In genomic region chr5:123431524-123432304, GRCm38 (mm10) we compare ENCODE assay signal across 10 mouse cellular contexts. TPM values are rescaled to one million over a fixed set of nuclear protein-coding genes. Genes with fewer than 3 reads are reported as not detected.
DNase-seq lines count a peak whose midpoint lies in the region; ATAC-seq and TF ChIP-seq lines count a peak whose summit lies in the region.
"Had no signal": no experiment of that assay in that cellular context is flagged by ENCODE, and none has a peak within 500 bp of the region (broad histone marks: within the 10 kb centered on the region; RNA-seq: fewer than 3 reads in every experiment).

No protein-coding gene starts in this region.

- no peak overlapping the region for H3K9ac ChIP-seq in hindbrain, embryonic 12.5 days
- no peak overlapping the region for H3K9ac ChIP-seq in lung, embryonic 14.5 days
- H3K9ac ChIP-seq: embryonic facial prominence, embryonic 15.5 days had no signal

- peaks cover 15% of the 10 kb centered on the region for H3K4me1 ChIP-seq in hindbrain, embryonic 12.5 days
- H3K4me1 ChIP-seq in hindbrain, embryonic 10.5 days (replicated peaks), result peaks cover 12% of the 10 kb centered on the region
- peaks cover 20% of the 10 kb centered on the region for H3K4me1 ChIP-seq in lung, embryonic 14.5 days (ENCODE audit: insufficient read depth)

- peaks cover 3% of the 10 kb centered on the region; the same call in 1 of the 2 replicates for H3K9me3 ChIP-seq in hindbrain, embryonic 12.5 days (replicated peaks)
- peaks cover 5% of the 10 kb centered on the region; the same call in 1 of the 2 replicates for H3K9me3 ChIP-seq in hindbrain, embryonic 10.5 days
- H3K9me3 ChIP-seq in lung, embryonic 14.5 days (ENCODE audit: low read depth, low read length), result no peaks in the 10 kb centered on the region

- no peak for DNase-seq in hindbrain, embryonic 10.5 days (ENCODE audit: low spot score)
- peak; percentile 9 to 53 for DNase-seq in adrenal gland, postnatal 4 days (ENCODE audit: low spot score in 2 of 2)
- DNase-seq in gonadal fat pad, adult 2 months (ENCODE audit: low read depth), result peak; percentile 31
- peak; percentile 49 to 61 for DNase-seq in kidney, adult 8-10 months
- DNase-seq in lung, embryonic 14.5 days, result peak; percentile 93
- DNase-seq in Muller cell, postnatal 12 days (ENCODE audit: inconsistent ontology term), result no peak

- H3K36me3 ChIP-seq in hindbrain, embryonic 12.5 days, result 0 out of 2 replicates have a peak, but pooled peaks cover 2% of the 10 kb centered on the region
- H3K36me3 ChIP-seq in hindbrain, embryonic 10.5 days, result peaks cover 8% of the 10 kb centered on the region
- no peaks in the 10 kb centered on the region for H3K36me3 ChIP-seq in lung, embryonic 14.5 days (ENCODE audit: insufficient read depth)
- H3K36me3 ChIP-seq: embryonic facial prominence, embryonic 15.5 days had no signal

- no peak overlapping the region for H3K4me3 ChIP-seq in hindbrain, embryonic 12.5 days
- no peak overlapping the region for H3K4me3 ChIP-seq in hindbrain, embryonic 10.5 days
- no peak overlapping the region for H3K4me3 ChIP-seq in lung, embryonic 14.5 days (ENCODE audit: low read depth, low read length)
- H3K4me3 ChIP-seq: embryonic facial prominence, embryonic 15.5 days had no signal

- peak overlapping the region; percentile 57; the same call in 1 of the 2 replicates for H3K27ac ChIP-seq in hindbrain, embryonic 12.5 days
- H3K27ac ChIP-seq in hindbrain, embryonic 10.5 days, result no peak overlapping the region
- H3K27ac ChIP-seq in lung, embryonic 14.5 days (ENCODE audit: low read depth), result peak overlapping the region; percentile 88
- H3K27ac ChIP-seq: embryonic facial prominence, embryonic 15.5 days had no signal

- WGBS in hindbrain, embryonic 12.5 days, result 76% methylated on average over 13 of the region's 13 CpGs
- WGBS in hindbrain, embryonic 10.5 days, result 90% methylated on average over 13 of the region's 13 CpGs
- 51% methylated on average over 13 of the region's 13 CpGs for WGBS in lung, embryonic 14.5 days

- no peak for TF ChIP-seq CTCF in lung, embryonic 14.5 days (IDR thresholded peaks at IDR 0.05; ENCODE audit: low read depth)

- no peak overlapping the region for H3K4me2 ChIP-seq in hindbrain, embryonic 12.5 days (replicated peaks)
- H3K4me2 ChIP-seq in lung, embryonic 14.5 days, result 0 out of 2 replicates have a peak overlapping the region, but pooled peaks have one; percentile 12
- H3K4me2 ChIP-seq: embryonic facial prominence, embryonic 15.5 days had no signal

- ATAC-seq in hindbrain, embryonic 12.5 days (ENCODE audit: low FRiP score), result no peak
- peak; percentile 70; the same call in 1 of the 2 replicates for ATAC-seq in lung, embryonic 14.5 days (ENCODE audit: insufficient read depth)
- no peak for ATAC-seq in erythroid progenitor cell, adult 5-6 weeks (replicated peaks; ENCODE audit: low FRiP score, poor library complexity, severe bottlenecking)

- no peaks in the 10 kb centered on the region for H3K27me3 ChIP-seq in hindbrain, embryonic 12.5 days
- no peaks in the 10 kb centered on the region for H3K27me3 ChIP-seq in hindbrain, embryonic 10.5 days (ENCODE audit: insufficient read depth, poor library complexity, severe bottlenecking)
- no peaks in the 10 kb centered on the region for H3K27me3 ChIP-seq in lung, embryonic 14.5 days (ENCODE audit: insufficient read depth, low read length)
- H3K27me3 ChIP-seq: embryonic facial prominence, embryonic 15.5 days had no signal

RNA-seq across cellular contexts. Expression of gene Mlxip, which starts 37.1 kb away (rescaled TPM):
- polyA plus RNA-seq in hindbrain, embryonic 12.5 days (2016; fragmentation: Nextera tagmentation; extraction: Ambion mirVana), result 20.7 and 21.6 TPM in 2 replicates
- 18.0 and 18.8 TPM in 2 replicates for polyA plus RNA-seq in hindbrain, embryonic 10.5 days (2016; fragmentation: Nextera tagmentation; extraction: Ambion mirVana)
- total RNA-seq in adrenal gland, postnatal 4 days (2021), result 10 to 100 TPM; 30.2 to 35.1 TPM
- polyA plus RNA-seq in gonadal fat pad, adult 2 months (2012; rRNA removed), result 33.4 and 37.9 TPM in 2 replicates
- 27.3 and 27.7 TPM in 2 replicates for polyA plus RNA-seq in lung, embryonic 14.5 days (2014; fragmentation: Nextera tagmentation; extraction: Ambion mirVana)
- 11.3 and 13.3 TPM in 2 replicates for total RNA-seq in erythroid progenitor cell, adult 5-6 weeks (2015; ENCODE audit: low replicate concordance)
- 2.0 and 2.8 TPM in 2 replicates for total RNA-seq in erythroid progenitor cell, adult 5-6 weeks (2017; ENCODE audit: low replicate concordance)

RNA-seq across cellular contexts. Expression of gene Lrrc43, which starts 57.4 kb away (rescaled TPM):
- polyA plus RNA-seq in hindbrain, embryonic 12.5 days (2016; fragmentation: Nextera tagmentation; extraction: Ambion mirVana), result 0.34 and 0.36 TPM in 2 replicates
- polyA plus RNA-seq in hindbrain, embryonic 10.5 days (2016; fragmentation: Nextera tagmentation; extraction: Ambion mirVana), result 0.07 and 0.31 TPM in 2 replicates
- total RNA-seq in adrenal gland, postnatal 4 days (2021), result not detected
- 0.53 and 0.79 TPM in 2 replicates for polyA plus RNA-seq in gonadal fat pad, adult 2 months (2012; rRNA removed)
- not detected in 2 replicates for polyA plus RNA-seq in lung, embryonic 14.5 days (2014; fragmentation: Nextera tagmentation; extraction: Ambion mirVana)
- not detected in 2 replicates for total RNA-seq in erythroid progenitor cell, adult 5-6 weeks (2015; ENCODE audit: low replicate concordance)
- not detected in 2 replicates for total RNA-seq in erythroid progenitor cell, adult 5-6 weeks (2017; ENCODE audit: low replicate concordance)
- polyA plus RNA-seq: liver, embryonic 16.5 days had no signal

RNA-seq across cellular contexts. Expression of gene Il31, which starts 57.6 kb away (rescaled TPM):
- polyA plus RNA-seq in hindbrain, embryonic 12.5 days (2016; fragmentation: Nextera tagmentation; extraction: Ambion mirVana), result not detected in 2 replicates
- not detected in 2 replicates for polyA plus RNA-seq in hindbrain, embryonic 10.5 days (2016; fragmentation: Nextera tagmentation; extraction: Ambion mirVana)
- not detected for total RNA-seq in adrenal gland, postnatal 4 days (2021)
- polyA plus RNA-seq in gonadal fat pad, adult 2 months (2012; rRNA removed), result not detected in 2 replicates
- not detected in 2 replicates for polyA plus RNA-seq in lung, embryonic 14.5 days (2014; fragmentation: Nextera tagmentation; extraction: Ambion mirVana)
- not detected in 2 replicates for total RNA-seq in erythroid progenitor cell, adult 5-6 weeks (2015; ENCODE audit: low replicate concordance)
- not detected in 2 replicates for total RNA-seq in erythroid progenitor cell, adult 5-6 weeks (2017; ENCODE audit: low replicate concordance)
- polyA plus RNA-seq: embryonic facial prominence, embryonic 15.5 days; liver, embryonic 16.5 days had no signal

Comparison
In these comparisons a context has a peak if more than half of its experiments do, and no peak if none do; other contexts are left out.
1. DNase-seq: peak in adrenal gland, postnatal 4 days (2 of 2), gonadal fat pad, adult 2 months (single experiment), kidney, adult 8-10 months (2 of 2) and lung, embryonic 14.5 days (single experiment); none in hindbrain, embryonic 10.5 days (single experiment) and Muller cell, postnatal 12 days (single experiment).